Mouse (Mus musculus) common myeloid progenitor, adult 5-6 weeks (primary cell): ENCODE measurements around the gene Dlx2. TPM values are rescaled to one million over a fixed set of nuclear protein-coding genes. Genes with fewer than 3 reads are reported as not detected.

Source experiments
- ATAC-seq: replicated peaks from 2 replicates; pipeline ENCODE4 v1.8.0; 2016; ENCODE audit warnings: low read depth, mild to moderate bottlenecking, moderate TSS enrichment, inconsistent platforms; ENCODE audit not compliant: poor library complexity, severe bottlenecking
- total RNA-seq: library from RNA; stranded (forward); fragments of 200-1000, 187-1606 nt; gene quantifications from 2 replicates; pipeline ENCODE4 v1.2.3, GENCODE M21; 2017

The Dlx2 gene
- total RNA-seq = not detected in 2 replicates

DNA sequence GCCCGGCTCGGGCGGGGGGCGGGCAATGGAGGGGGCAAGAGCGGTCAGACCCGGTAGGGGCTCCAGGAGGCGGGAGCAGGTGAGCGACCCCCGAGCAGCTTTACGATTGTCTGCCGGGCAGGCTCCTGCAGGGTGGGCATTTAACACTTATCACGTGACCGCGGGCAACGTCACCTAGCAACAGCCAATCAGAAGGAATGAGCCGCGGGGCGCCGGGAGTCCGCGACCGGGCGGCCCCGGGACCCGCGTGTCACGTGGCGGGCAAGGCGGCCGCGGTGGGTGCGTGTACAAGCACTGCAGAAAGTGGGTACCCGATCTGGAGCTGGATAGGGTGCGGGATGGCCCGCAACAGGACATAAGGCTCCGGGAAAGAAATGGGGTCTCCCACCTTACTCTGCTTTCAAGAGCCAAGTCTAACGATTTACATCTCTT, at the start of gene Dlx2:
Dlx2 (minus strand) TSS at position 115 of the 432 bp plus-strand sequence.
- ATAC-seq = no peak

- peak; percentile 74 for ATAC-seq
Observed at GRCm38 (mm10) chr2:71594466-71594865, 47.9 kb upstream of the Dlx2 start.

DNA sequence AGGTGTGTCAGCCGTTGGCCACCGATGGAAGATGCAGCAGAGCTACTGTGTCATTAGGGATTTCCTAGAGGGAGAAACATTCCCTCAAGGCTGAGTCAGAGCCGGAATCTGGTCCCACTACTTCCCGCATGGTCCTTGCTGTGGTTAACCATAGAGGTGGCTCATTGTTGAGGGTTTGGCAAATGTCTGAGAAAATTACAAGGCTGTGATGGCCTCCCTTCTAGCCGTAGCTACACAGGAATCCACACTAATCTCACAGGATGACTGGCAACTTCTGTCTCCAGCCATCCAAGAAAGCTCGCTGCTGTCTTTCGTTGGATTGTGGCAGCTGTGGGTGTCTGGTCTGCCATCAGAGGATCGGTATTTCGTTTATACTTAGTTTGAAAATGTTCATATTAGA, 42.6 kb upstream of the Dlx2 start:
- no peak for ATAC-seq

DNA sequence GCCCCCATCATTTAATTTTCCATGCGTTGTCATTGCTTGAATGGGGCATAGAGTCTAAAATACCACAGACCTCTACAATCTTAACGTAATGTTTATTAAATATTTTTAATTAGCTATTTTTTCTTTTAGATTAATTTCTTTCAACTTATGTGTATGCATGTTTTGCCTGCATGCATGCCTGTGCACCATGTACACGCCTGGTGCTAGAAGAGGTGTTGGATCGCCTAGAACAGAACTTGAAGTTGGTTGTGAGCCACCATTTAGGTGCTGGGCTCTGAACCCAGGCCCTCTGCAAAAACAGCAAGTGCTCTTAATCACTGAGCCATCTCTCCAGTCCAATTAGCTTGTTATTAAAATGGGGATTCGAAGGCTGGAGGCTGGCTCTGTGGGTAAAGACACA, 34.9 kb upstream of the Dlx2 start:
- no peak for ATAC-seq

DNA sequence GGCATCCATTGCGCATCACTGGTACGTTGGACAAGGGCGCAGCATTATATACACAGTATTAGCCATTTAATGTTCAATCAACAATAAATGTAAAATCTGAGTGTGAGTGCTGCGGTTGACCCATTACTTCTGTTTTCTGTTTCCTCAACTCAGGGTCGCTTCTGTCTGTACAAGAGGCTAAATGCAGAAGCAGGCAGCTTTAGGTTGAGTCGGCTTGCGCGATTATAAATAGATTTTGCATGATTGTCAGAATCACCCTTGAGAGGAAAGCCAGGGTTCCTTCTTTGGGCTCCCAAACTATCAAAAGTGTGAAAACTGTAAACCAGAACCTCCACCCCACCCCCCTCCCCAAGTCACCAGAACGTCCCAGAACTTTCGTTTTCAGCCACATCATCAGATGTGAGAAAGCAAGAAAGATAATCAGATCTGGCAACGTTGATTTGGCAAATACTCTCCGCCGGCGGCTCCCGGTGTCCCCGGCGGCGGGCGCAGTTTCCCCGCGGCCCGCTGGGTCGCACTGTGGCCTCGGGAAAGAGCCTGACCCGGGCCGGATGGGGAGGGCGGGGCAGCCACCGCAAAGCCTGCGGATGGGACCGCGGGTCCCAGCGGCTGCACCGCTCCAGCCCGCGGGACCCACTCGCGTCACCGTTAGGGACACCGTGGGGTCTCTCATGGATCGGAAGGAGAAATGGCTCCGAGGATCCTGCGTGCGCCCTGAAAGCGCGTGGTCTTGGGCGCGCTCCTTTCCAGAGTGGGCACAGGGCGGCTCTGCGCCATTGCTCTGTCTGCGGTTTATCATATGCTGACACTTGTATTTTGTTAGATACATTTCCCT, 34.3 kb upstream of the Dlx2 start:
- ATAC-seq = peak; percentile 92

- no peak for ATAC-seq
Observed at GRCm38 (mm10) chr2:71577059-71577458, 30.5 kb upstream of the Dlx2 start.

DNA sequence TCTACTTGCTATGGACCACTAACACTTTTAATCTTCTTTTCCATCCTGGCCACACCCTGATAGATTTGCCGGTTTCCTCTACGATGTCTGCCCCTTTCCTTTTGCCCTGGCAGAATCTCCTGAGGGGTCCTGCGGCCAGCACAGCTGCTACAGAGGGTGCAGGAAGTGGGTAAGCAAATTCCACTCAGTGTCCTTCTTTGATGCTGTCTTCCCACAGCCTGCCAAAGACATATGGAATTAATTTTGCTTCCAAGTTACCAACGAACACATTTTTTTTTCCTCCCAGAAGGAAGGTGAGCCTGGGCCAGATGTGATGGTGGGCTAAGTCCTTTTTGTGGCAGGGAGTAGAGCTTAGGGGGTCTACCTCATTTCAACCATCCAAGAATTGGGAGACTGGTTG, 27.2 kb upstream of the Dlx2 start:
- ATAC-seq = no peak

GRCm38 (mm10) chr2:71566466-71566865, 19.9 kb upstream of the Dlx2 start:
- no peak for ATAC-seq

DNA sequence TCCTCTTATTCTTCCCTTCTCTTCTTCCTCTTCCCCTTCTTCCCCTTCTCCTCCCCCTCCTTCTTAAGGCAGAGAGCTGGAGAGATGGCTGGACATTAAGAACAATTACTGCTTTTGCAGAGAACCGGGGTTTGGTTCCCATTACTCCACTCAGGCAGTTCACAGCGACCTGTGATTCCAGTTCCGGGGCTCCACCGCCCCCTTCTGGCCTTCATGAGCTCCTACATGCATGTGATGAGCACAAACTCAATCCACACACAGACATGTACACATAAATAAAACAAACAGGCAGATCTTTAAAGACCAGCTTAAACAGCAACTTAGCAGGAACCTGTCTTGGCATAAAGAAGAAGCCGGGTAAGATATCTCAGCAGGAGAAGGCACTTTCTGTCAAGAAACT, 9.5 kb upstream of the Dlx2 start:
- ATAC-seq = no peak

DNA sequence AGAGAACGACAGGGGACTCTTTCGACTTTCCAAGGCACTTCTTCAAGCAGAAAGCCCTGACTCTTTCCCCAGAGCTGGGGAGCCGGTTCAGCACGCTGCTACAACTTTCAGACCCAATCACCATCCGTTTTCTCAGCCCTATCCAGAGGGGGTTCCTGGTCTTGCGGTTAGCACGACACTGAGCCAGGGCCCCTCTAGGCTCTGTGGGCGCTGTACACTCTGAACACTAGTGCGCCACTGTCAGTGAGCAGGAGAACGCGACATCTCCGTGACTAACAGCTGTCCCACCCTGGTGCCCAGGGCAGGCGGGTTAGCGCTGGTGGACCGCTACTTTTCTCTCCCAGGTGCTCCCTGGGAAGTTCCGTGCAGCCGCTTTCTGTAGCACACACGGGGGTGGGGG, 5.2 kb upstream of the Dlx2 start:
- peak; percentile 53; the same call in 1 of the 2 replicates for ATAC-seq

- no peak for ATAC-seq
Observed at GRCm38 (mm10) chr2:71550330-71550729, 3.8 kb upstream of the Dlx2 start.

- peak; percentile 63 for ATAC-seq
Observed at GRCm38 (mm10) chr2:71547829-71548228, 1.3 kb upstream of the Dlx2 start.

DNA sequence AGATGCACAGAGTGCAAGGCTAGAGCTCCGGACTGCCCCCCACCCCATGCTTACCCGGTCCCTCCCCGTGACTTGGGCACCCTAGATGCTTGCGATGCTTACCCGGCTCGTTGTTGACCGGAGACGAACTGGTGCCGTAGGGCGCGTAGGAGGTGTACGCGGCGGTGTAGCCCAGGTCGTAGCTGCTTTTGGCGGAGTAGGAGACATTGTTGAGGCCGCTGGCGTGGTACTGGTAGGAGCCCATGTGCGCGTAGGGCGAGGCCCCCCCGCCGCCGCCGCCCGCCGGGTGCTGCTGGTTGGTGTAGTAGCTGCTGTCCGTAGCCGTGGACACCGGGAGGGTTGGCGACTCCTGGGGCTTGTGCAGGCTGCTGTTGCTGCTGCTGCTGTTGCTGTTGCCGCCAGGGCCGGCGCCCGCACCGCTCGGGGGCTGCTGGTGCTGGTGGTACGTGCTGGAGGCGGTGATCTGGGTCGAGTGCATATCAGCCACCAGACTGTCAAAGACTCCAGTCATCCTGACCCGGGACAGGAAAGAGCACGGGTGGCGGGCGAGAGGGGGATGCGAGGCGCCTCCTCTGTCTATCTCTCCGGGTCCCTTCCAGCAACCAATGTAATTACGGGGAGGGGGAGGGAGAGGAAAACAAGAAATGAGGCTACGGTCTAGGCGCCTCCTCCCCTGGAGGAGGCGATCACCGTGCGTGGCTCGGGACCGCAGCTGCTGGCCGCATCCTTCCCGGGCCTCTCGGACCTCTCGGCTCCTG, 493 bp downstream of the Dlx2 start:
- ATAC-seq = 0 out of 2 replicates have a peak, but pooled peaks have one; percentile 6

- no peak for ATAC-seq
Observed at GRCm38 (mm10) chr2:71545401-71545881, 1.1 kb downstream of the Dlx2 start.

DNA sequence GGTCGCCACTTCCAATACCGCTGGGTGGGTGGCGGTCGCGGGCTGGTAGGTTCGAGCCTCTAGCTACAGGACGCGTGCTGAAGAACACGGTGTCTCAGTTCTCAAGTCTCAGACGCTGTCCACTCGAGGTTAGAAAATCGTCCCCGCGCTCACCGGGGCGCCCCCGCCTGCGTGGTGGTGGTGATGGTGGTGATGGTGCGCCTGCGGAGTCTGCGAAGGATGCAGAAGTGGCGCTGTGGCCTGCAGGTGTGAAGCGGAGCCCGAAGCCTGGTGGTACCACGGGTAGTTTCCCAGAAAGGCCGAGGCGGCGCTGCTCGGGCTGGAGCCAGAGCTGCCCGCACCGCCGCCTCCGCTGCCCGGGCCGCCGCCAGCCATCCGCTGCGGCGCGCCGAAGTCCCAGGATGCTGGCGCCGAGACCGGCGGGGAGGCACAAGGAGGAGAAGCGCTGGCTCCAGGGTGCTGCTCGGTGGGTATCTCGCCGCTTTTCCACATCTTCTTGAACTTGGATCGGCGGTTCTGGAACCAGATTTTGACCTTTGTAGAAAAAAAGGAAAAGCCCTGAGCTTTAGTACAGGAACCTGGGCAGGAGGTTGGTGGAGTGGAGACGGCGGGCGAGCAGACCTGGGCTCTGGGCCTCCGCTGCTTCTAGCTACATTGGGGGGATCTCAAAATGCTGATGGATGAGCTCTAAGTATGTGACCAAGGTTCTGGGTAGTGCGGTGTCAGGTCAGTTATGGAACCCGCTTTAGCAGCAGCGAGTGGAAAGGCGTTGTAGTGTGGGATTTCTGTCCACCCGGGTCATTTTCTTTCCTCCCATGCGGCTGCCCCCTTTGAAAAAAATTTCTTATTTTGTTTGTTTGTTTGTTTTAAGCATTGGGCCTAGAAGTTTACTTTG, 1.9 kb downstream of the Dlx2 start:
- ATAC-seq = no peak

GRCm38 (mm10) chr2:71543948-71544347, 2.6 kb downstream of the Dlx2 start:
- ATAC-seq = no peak

- no peak for ATAC-seq
Observed at GRCm38 (mm10) chr2:71543531-71543930, 3.0 kb downstream of the Dlx2 start.

DNA sequence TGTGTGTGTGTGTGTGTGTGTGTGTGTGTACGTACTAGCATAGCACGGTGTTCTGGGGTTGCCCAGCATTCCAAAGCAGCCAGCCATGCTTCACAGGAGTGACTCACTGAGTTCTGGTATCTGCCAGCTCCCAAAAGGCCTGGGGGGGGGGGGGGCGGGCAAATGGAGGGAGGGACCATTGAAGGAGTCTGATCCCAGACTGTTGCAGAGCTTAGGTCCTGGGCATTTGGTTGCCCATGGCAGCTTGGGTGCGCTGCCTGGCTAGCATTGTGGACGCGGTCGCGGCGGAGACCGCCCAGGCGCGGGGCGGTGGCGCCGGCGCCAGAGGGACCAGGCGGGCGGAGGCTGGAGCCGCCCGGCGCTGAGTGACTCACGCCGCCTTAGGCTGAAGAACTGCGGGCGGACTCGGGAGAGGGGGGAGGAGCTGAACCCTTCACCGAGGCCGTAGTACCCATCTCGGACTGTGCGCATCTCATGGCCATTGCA, 3.7 kb downstream of the Dlx2 start:
- ATAC-seq = no peak

DNA sequence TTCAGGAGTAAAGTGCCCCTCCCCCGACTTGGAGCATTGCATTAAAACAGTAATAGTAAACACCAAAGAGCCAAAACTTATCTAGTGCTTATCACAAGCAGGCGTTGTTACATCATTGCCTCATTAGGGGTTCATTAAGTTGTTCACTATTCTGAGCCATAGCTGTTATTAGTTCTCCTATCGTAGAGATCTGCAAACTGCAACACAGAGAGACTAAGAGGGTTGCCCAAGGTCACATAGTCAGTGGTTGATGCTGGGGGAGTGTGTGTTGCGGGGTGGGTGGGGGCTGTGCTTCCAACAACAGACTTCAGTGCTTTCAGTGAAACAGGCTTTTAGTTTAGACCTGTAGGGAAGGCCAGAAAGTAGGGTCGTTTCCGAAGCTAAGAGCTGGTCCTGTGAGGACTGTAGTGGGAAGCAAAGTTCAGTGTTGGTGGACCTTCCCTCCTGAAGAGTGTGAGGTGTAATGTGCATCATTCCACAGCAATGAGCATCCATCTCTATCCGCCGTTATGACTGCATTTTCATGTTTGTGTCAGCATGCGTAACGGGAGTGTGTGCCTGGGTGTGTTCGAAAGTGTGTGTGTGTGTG, 4.2 kb downstream of the Dlx2 start:
- no peak for ATAC-seq
